Mouse (Mus musculus) cerebellum, adult 11 months (tissue): ENCODE results near the gene Sostdc1.

Experiments used
- DNase-seq: peaks from one replicate; pipeline ENCODE4 v3.0.0; 2022

Sostdc1 gene

GRCm38 (mm10) chr12:36313916-36314315 lies at the start of gene Sostdc1:
Sostdc1 (plus strand) TSS chr12:36314139.
- DNase-seq, result no peak

- DNase-seq, result no peak
These were observed 46.2 kb upstream of the Sostdc1 start for GRCm38 (mm10) chr12:36267670-36268246.

GRCm38 (mm10) chr12:36274823-36275222 lies 39.1 kb upstream of the Sostdc1 start:
- no peak for DNase-seq

DNA sequence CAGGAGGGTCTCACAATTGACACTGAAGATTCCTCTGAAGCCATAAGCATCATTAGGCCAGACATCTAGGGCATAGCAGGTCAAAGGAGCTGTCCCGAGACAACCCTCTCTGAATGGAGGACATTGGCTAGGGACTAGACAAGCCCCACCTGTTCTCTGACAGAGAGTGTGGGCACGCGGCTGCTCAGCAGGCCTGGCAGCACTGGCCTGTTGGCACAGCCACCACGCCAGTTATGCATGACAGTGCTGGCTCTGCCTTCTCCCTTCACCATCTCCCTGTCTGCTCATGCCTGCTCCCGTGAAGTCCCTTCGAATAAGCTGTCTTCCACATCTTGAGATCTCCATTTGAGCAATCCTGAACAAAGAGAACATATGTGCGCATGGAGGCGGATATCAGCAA lies 24.3 kb upstream of the Sostdc1 start:
- DNase-seq, result no peak

- DNase-seq, result no peak
These were observed 23.5 kb upstream of the Sostdc1 start for GRCm38 (mm10) chr12:36290465-36290864.

DNA sequence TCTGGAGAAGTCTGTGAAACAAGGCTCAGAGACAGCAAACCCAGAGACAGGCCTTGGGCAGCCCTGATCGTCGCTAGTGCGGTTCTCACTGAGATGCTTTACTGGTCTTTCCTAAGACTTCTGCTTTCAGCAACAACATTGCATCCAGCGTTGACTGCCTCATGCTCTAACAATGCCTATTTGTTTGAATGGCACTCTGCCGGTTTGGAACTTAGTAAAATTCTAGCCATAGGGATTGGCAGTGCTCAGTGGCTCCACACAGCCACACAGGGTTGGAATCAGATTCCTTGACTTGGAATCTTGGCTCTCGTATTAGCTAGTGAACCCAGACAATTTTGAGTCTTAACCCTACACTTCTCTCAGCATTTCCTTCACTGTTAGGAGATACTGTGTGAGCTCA lies 22.6 kb upstream of the Sostdc1 start:
- DNase-seq, result no peak

GRCm38 (mm10) chr12:36302326-36302725 lies 11.6 kb upstream of the Sostdc1 start:
- no peak for DNase-seq

GRCm38 (mm10) chr12:36302905-36303642 lies 10.9 kb upstream of the Sostdc1 start:
- no peak for DNase-seq

- DNase-seq, result no peak
These were observed 5.1 kb upstream of the Sostdc1 start for GRCm38 (mm10) chr12:36308737-36309420.

GRCm38 (mm10) chr12:36313015-36313414 lies 924 bp upstream of the Sostdc1 start:
- no peak for DNase-seq

- DNase-seq, result no peak
These were observed 507 bp downstream of the Sostdc1 start for GRCm38 (mm10) chr12:36314446-36314845.

- DNase-seq, result no peak
These were observed 1.6 kb downstream of the Sostdc1 start for GRCm38 (mm10) chr12:36315527-36315926.

- no peak for DNase-seq
These were observed 2.1 kb downstream of the Sostdc1 start for GRCm38 (mm10) chr12:36316056-36316455.

DNA sequence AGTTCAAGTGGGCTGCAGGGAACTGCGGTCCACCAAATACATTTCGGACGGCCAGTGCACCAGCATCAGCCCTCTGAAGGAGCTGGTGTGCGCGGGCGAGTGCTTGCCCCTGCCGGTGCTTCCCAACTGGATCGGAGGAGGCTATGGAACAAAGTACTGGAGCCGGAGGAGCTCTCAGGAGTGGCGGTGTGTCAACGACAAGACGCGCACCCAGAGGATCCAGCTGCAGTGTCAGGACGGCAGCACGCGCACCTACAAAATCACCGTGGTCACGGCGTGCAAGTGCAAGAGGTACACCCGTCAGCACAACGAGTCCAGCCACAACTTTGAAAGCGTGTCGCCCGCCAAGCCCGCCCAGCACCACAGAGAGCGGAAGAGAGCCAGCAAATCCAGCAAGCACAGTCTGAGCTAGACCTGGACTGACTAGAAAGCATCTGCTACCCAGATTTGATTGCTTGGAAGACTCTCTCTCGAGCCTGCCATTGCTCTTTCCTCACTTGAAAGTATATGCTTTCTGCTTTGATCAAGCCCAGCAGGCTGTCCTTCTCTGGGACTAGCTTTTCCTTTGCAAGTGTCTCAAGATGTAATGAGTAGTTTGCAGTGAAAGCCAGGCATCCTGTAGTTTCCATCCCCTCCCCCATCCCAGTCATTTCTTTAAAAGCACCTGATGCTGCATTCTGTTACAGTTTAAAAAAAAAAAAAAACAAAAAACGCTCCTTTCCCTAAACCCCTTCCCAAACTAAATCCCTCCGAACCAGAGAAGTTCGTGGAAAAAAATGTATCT lies 3.3 kb downstream of the Sostdc1 start:
- DNase-seq, result no peak

DNA sequence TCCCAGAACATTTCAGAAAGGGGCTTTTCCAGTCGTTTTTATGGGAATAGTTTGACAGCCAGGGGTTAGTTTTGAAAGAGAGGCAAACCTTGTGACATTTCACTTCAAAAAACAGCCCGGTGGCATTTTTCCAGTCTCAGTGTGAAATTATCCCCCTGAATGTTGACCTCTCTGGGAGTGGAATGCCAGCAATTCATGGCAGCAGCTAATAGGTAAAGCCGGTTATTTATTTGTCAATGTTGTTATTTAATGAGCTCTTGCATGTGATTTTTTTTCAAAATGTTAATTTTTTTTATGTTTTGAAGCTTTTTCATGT lies 3.8 kb downstream of the Sostdc1 start:
- DNase-seq, result no peak

- no peak for DNase-seq
These were observed 12.2 kb downstream of the Sostdc1 start for GRCm38 (mm10) chr12:36326101-36326521.

- DNase-seq, result no peak
These were observed 18.7 kb downstream of the Sostdc1 start for GRCm38 (mm10) chr12:36332676-36333075.

GRCm38 (mm10) chr12:36333837-36334281 lies 19.9 kb downstream of the Sostdc1 start:
- no peak for DNase-seq

DNA sequence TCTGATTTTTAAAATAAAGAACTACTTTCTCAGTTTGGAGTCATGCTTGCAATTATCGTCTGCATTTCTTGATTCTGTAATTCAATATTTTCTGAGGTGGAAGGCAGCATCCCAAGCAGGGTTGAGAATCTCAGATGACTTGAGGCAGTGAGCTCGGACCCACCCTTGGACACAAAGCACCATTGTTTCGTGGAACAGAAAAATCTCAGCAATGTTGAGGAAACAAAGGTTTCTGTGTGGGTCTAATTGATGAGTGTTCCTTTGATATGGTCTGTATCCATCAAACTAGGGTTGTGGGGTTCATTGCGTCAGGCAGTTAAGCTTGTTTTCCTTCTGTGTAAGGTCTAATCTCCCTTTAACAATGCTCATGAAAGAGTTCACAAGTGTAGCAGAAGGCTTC lies 30.2 kb downstream of the Sostdc1 start:
- DNase-seq, result no peak

DNA sequence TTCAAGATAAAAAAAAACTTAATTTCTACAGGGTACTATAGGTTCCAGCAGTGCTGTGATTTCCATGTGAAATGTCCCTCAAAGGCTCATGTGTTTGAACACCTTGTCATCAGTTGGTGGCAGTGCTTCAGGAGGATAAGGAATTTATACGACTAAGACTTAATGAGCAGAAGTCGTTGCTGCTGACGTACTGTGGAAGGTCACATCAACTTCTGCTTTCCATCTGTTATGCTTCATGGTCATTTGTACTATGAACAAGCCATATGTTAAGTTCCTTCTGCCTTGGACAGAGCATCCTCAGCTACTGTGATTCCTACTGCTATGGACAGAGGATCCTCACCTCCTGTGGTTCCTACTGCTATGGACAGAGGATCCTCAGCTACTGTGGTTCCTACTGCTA lies 46.1 kb downstream of the Sostdc1 start:
- DNase-seq, result no peak

GRCm38 (mm10) chr12:36360693-36361092 lies 46.8 kb downstream of the Sostdc1 start:
- no peak for DNase-seq

GRCm38 (mm10) chr12:36364013-36364412 lies 50.1 kb downstream of the Sostdc1 start:
- no peak for DNase-seq
